Mouse (Mus musculus) neural tube, postnatal 0 days (tissue): ENCODE measurements around the gene Vmn2r58. TPM values are rescaled to one million over a fixed set of nuclear protein-coding genes. Genes with fewer than 3 reads are reported as not detected.

Source experiments
- polyA plus RNA-seq: library from polyadenylated mRNA; unstranded; fragments of >200 nt; fragmentation: Nextera tagmentation; extraction: Ambion mirVana; gene quantifications from 2 replicates; pipeline ENCODE4 v1.2.1, GENCODE M21; 2015

The Vmn2r58 gene
- polyA plus RNA-seq = not detected in 2 replicates

DNA sequence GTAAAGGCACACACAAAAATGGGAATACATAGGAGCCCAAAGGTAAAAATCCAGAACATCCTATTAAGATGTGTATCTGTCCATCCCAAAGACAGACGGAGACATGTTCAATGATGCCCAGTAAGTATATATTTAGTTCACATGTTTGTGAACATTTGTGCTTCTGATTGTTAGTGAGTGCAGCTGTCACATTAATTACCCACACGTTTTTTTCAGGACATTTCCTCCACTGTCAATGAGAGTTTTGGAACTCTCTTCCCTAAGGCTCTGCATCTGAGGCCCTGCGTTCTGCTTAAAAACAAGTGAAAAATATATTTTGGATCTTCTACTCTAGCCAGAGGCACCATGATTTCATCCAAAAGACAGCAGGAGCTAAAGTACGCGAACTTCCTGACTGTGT, at the start of gene Vmn2r58:
Gene Vmn2r58 (minus strand): TSS at position 101 of the 400 bp plus-strand sequence.

Other genes starting within 250 kb of the Vmn2r58 start
- 16.3 and 18.6 TPM in 2 replicates for gene Zfp788, start 239.5 kb downstream of the Vmn2r58 start, polyA plus RNA-seq
- gene Vmn2r59, start 186.3 kb upstream of the Vmn2r58 start, polyA plus RNA-seq = not detected in 2 replicates
- not detected in 2 replicates for gene Vmn2r60, start 235.1 kb upstream of the Vmn2r58 start, polyA plus RNA-seq